Mouse (Mus musculus) urinary bladder, postnatal 4 days (tissue): Measurements from ENCODE around the gene Rsph1.

ENCODE experiments used
- DNase-seq, 2 experiments: peaks; one replicate each; pipeline ENCODE4 v3.0.0; 2021 to 2022; ENCODE audit warnings: low spot score in 2 of 2

Rsph1 gene

GRCm38 (mm10) chr17:31277931-31278330, 748 bp upstream of the Rsph1 start:
- no peak for DNase-seq

- DNase-seq, result no peak
Measured at GRCm38 (mm10) chr17:31276207-31276921, 819 bp downstream of the Rsph1 start.

DNA sequence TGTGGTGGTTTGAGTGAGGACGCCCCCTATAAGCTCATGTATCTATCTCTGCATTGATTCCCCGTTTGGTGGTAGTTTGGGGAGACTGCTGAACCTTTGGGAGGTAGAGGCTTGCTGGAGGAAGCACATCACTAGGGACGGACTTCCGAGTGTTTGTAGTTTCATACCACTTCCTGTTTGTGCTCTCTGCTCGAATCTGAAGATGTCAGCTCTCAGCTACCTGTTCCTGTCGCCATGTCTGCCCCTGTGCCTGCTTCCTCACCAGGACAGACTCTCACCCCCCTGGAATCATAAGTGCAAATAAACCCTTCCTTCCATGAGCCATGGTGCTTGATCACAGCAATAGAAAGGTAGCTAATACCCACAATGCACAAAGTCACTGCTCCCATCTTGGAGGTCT, 2.0 kb downstream of the Rsph1 start:
- DNase-seq, result no peak

DNA sequence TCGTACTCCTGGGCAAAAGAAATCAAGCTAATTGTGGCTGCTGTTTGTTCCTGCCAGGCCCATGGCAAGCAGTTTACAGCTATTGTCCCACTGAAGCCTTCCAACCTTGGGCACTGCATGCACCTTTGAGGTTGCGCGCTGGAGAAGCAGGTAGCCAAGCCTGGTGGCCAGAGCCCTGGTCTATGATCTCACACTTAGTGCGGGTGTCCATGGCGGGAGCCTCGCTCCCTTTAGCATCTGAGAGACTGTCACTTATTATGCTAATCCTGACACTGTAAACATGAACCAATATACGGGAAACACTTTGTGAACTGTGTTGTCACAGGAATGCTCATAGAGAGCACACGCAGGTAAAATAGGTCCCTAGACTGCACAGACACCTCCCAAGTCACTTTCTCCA, 3.6 kb downstream of the Rsph1 start:
- DNase-seq, result peak in 1 of 2 experiments; percentile 57

DNA sequence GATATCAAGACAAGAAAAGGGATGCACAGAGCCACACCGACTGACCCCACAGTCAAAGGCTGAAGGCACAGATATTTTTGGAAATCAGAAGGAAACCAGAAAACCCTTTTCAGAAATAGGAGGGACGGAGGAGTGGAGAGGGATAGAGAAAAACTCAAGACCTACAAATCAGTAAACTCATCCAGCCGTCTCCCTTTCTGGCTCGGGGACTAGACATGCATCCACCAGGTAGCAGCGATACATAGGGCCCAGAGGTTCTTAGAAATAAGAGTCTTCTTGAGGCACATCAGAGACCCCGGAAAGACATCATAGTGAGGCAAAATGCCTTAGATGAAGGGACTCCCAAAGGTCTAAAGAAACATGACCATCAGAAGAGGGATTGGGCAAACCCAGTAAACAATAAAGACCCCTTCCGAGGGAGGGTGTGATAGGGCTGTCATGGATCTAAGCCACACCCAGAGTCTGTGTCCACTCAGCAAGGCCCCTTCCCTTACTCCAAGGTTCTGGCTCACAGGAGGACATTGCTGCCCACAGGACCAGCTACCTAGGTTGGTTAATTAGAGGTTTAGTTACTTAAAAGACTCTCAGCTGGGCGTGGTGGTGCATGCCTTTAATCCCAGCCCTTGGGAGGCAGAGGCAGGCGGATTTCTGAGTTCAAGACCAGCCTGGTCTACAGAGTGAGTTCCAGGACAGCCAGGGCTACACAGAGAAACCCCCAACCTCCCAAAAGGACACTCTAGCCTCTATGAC, 4.6 kb downstream of the Rsph1 start:
- DNase-seq, result peak in 1 of 2 experiments; percentile 55

- DNase-seq, result peak in 1 of 2 experiments; percentile 57
Measured at GRCm38 (mm10) chr17:31271136-31271851, 5.9 kb downstream of the Rsph1 start.

- peak in 1 of 2 experiments; percentile 59 for DNase-seq
Measured at GRCm38 (mm10) chr17:31270736-31271135, 6.4 kb downstream of the Rsph1 start.

DNA sequence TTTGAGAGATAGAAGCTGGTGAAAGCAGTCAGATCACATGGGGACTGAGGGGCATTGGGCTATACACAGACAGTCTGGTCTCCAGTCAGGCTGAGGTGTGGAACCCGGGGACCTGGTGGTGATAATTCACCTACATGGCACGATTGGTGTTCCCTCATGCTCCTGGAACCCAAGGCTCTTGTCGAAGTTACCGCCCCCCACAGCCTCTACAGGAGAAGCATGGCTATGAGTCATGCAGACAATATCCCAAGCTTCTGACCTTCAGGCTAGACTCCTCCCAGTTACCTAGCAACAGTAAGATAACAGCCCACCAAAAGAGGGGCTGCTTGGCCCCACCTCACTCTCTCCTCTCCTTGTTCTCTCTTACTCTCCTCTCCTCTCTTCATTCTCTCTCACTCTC, 6.9 kb downstream of the Rsph1 start:
- peak in 1 of 2 experiments; percentile 58 for DNase-seq

DNA sequence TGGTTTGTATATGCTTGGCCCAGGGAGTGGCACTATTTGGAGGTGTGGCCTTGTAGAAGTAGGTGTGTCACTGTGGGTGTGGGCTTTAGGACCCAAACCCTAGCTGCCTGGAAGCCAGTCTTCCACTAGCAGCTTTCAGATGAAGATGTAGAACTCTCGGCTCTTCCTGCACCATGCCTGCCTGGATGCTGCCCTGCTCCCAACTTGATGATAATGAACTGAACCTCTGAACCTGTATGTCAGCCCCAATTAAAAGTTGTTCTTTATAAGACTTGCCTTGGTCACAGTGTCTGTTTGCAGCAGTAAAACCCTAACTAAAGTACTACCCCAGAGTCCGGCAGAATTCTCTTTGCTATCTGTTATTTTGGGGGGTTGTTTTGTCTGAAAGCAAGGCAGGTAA, 7.4 kb downstream of the Rsph1 start:
- peak in 1 of 2 experiments; percentile 51 for DNase-seq

DNA sequence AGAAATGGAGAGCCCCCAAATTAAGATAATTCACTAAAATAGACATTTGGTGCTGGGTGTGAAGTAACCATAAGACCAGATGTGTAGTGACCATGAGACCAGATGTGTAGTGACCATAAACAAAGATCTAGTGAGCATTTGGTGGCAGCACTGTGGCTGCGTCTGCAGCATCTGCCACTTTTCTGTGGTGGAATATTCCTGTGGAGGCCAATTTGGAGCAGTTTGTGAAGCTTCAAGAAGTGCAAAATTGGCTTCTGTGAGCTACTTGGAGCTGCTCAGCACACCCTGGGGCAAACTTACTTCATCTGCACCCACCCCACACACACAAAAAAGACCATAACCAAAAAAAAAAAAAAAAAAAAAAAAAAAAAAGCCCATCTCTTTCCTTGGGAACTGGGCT, 9.2 kb downstream of the Rsph1 start:
- DNase-seq, result peak in 1 of 2 experiments; percentile 47

DNA sequence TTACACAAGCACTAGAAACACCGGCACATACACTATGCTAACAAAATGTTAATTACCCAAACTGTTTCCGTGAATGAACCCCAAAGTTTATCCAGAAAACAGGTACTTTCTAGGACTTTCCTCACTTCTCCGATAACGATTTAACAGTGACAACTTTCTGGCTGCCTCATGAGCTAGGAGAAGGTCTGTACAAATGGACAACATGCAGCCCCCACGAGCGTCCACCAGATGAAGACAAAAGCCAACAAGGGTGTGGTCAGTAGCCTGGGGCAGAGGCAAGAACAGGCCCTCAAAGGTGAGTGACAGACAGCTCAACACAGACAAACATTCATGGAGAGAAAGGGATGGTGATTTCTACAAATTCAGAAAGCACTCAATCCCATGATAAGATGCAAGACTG, 9.6 kb downstream of the Rsph1 start:
- peak in 1 of 2 experiments; percentile 57 for DNase-seq

- DNase-seq, result no peak
Measured at GRCm38 (mm10) chr17:31267138-31267537, 10.0 kb downstream of the Rsph1 start.

DNA sequence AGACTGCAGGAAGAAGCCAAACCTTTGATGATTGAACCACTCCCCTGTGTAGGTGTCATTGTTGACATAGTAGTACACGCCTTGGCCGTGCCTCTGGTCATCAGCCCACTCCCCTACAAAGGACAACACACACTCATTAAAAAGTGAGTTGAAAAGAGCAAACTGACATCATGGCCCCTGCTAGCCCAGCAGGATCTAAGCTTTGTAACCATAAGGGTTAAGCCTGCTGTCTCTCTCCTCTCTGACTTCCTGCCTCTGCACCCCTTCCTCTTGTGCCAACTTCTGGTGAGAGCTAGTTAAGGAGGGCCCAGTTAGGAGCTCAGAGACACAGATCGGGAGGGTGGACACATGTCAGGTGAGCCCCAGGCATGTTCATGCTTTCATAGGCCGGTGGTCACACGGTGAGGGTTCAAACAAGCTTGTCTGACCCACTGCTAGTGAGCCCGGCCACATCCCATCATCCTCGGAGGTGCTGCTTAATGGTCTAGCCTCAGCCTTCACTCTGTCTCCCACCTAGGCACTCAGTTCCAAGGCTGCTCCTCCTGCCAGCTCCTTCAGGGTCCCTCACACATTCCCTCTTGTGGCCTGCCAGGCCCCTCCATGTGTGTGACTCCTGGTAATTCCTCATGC, 10.7 kb downstream of the Rsph1 start:
- DNase-seq, result peak in 1 of 2 experiments; percentile 58

DNA sequence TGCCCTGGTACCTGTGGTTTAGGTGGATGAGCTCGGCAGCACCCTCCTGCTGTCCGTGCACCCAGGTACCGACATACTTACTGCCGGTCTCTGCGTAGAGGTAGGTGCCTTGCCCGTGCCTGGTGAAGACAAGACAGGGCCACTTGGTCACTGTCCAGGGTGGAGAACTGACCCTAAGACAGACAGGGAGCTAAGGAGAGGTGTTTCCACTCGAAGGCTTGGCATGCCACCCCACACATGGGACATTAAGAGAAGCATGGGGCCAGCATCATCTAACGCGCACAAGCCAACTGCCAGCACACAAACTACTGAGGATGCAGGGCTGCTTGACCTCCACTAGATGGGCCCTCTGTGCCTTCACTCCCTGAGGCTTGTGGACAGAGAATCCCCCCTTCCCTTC, 11.4 kb downstream of the Rsph1 start:
- no peak for DNase-seq

- no peak for DNase-seq
Measured at GRCm38 (mm10) chr17:31265171-31265572, 12.0 kb downstream of the Rsph1 start.

DNA sequence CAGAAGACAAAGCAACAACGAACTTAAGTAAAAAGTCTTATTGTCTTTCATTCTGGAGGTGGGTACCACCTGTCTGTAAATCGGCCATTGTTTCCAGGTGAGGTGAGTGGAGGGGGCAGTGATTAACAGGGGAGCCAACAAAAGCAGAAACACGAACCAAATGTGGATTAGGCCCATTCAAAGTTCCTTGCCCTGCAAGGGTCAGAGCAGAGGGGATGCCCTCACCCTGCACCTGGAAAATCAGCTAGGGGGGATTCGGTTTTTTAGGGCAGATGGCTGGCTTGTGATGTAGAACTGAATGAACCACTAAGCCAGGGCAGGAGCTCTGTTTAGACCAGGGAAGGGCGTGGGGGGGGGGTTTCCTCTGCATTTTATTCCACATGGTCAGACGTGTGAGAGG, 12.8 kb downstream of the Rsph1 start:
- DNase-seq, result no peak

GRCm38 (mm10) chr17:31263770-31264169, 13.4 kb downstream of the Rsph1 start:
- DNase-seq, result no peak

DNA sequence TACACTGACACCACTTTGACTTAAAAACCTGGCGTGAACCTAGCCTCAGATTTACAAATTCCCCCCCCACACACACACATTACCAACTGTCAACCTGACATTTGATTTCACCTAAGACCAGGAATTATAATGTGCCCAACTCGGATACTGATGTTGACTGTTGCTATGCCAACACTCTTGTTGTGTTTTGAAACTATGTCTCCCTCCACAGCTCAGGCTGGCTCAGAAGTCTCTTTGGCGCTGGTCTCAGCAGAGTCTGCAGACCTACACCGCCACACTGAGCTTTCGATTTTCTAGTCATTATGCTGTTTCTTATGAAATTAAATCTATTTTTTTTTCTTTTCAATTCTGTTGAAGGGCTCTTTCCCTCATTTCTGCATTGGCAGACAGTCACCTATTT, 14.5 kb downstream of the Rsph1 start:
- DNase-seq, result no peak

DNA sequence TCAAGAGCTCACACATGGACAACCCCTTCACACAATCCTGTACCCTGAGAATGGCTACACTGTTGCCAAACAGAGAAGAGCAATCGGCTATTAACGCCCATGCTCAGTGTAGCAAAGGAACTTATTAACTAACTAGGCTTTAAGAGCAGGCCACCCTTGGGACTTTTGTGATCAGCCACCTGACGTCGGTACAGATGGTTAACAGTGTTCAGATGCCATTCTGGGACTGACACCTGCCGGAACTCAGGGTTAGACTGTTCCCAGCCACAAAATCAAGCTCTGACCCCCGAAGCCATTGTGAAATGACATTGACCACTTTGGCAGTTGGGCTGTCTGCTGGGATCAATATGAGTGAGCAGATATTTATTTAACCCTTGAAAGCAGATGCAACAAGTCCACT, 15.8 kb downstream of the Rsph1 start:
- DNase-seq, result peak in 1 of 2 experiments; percentile 56

- DNase-seq, result no peak
Measured at GRCm38 (mm10) chr17:31260430-31260829, 16.8 kb downstream of the Rsph1 start.

- no peak for DNase-seq
Measured at GRCm38 (mm10) chr17:31259825-31260224, 17.4 kb downstream of the Rsph1 start.

DNA sequence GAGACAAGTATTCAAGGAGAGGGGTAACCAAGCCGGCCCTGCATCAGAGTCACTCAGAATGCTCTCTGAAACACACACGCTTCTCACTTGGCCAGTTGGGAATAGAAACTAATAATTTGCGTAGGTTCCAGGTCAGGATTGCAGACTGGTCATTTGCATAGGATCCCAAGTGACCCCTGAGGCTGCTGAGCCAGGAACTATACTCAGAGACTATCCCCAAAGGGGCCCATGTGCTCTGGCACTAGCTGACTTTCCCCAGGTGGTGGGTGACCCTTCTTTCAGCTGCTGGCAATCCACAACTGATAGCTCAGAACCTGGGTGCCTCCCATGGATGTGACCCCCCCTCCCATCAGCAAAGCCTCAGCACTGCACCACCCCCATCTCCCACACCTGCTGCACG, 18.0 kb downstream of the Rsph1 start:
- no peak for DNase-seq
